In the genomic region with DNA sequence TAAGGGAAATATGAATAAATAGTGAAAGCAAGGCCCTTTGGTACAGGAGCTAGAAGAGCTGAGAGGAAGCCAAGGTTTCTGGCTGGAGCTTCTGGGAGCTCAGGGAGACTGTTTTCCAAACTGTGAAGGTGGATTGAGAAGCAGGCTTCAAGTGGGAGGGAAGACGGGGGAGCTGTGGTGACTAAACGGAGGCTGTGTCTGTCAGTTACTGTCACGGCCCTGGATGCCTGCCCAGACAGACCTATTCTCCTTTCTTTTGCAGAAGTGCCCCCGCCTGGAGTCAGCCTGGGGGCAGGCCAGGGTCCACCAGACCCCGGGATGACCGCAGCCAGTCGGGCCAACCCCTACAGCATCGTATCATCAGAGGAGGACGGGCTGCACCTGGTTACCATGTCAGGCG, we compare ENCODE assay signal across 13 mouse cellular contexts. TPM values are rescaled to one million over a fixed set of nuclear protein-coding genes. Genes with fewer than 3 reads are reported as not detected.
DNase-seq lines count a peak whose midpoint lies in the region; ATAC-seq lines count a peak whose summit lies in the region.
"Had no signal": no experiment of that assay in that cellular context is flagged by ENCODE, and none has a peak within 500 bp of the region (broad histone marks: within the 10 kb centered on the region; RNA-seq: fewer than 3 reads in every experiment).

No protein-coding gene starts in this region.

- no peak overlapping the region for H3K9ac ChIP-seq in forebrain, embryonic 11.5 days (ENCODE audit: low read length)
- H3K9ac ChIP-seq: forebrain, embryonic 13.5 days had no signal

- no peaks in the 10 kb centered on the region for H3K4me1 ChIP-seq in forebrain, embryonic 11.5 days (replicated peaks; ENCODE audit: control insufficient read depth, insufficient read depth, low read length)
- H3K4me1 ChIP-seq: forebrain, embryonic 13.5 days had no signal

- no peak for ATAC-seq in cerebellum, adult (ENCODE audit: insufficient number of reproducible peaks, low FRiP score, low TSS enrichment)
- ATAC-seq in forebrain, embryonic 11.5 days (replicated peaks; ENCODE audit: low FRiP score), result no peak
- ATAC-seq: CD4-positive, CD25-positive, alpha-beta regulatory T cell, adult 4 months; forebrain, embryonic 13.5 days; inflammation-experienced regulatory T-cells, adult 6 months had no signal

- WGBS in forebrain, embryonic 11.5 days, result 95% methylated on average over 10 of the region's 10 CpGs

- no peak overlapping the region for H3K27ac ChIP-seq in forebrain, embryonic 11.5 days (ENCODE audit: low read depth, low read length)
- H3K27ac ChIP-seq: forebrain, embryonic 13.5 days had no signal

- DNase-seq in cerebellum, postnatal 10 days, result peak; percentile 34 to 59
- peak; percentile 89 for DNase-seq in right cerebral cortex, adult 18-20 months
- DNase-seq in right cerebral cortex, postnatal 4 days, result no peak
- peak; percentile 34 to 85 for DNase-seq in left cerebral cortex, adult 8-10 months (ENCODE audit: low spot score in 2 of 2)
- no peak for DNase-seq in spleen, postnatal 14 days (ENCODE audit: low spot score in 2 of 2)
- DNase-seq in forebrain, embryonic 11.5 days (ENCODE audit: low spot score), result no peak
- no peak for DNase-seq in spleen, postnatal 10 days (ENCODE audit: low spot score in 2 of 2)
- DNase-seq: lung, postnatal 10 days; thymus, adult 2 months had no signal

- H3K4me3 ChIP-seq in forebrain, embryonic 11.5 days (ENCODE audit: low read depth, low read length), result no peak overlapping the region
- H3K4me3 ChIP-seq: forebrain, embryonic 13.5 days had no signal

- H3K9me3 ChIP-seq in forebrain, embryonic 11.5 days (ENCODE audit: control insufficient read depth, low read length), result no peaks in the 10 kb centered on the region
- H3K9me3 ChIP-seq: forebrain, embryonic 13.5 days had no signal

- H3K36me3 ChIP-seq in forebrain, embryonic 11.5 days (ENCODE audit: control insufficient read depth, insufficient read depth, low read length), result no peaks in the 10 kb centered on the region

- no peak overlapping the region for H3K4me2 ChIP-seq in forebrain, embryonic 11.5 days (ENCODE audit: low read depth, low read length, severe bottlenecking)
- H3K4me2 ChIP-seq: forebrain, embryonic 13.5 days had no signal

- no peaks in the 10 kb centered on the region for H3K27me3 ChIP-seq in forebrain, embryonic 11.5 days (ENCODE audit: control insufficient read depth, insufficient read depth, low read length)
- H3K27me3 ChIP-seq: forebrain, embryonic 13.5 days had no signal

RNA-seq across cellular contexts. Expression of a gene that starts 46.5 kb away (rescaled TPM):
- 10 to 100 TPM; 15.1 to 19.8 (median 15.6) TPM for total RNA-seq in left cerebral cortex, adult 8-10 months (2022)
- polyA plus RNA-seq in forebrain, embryonic 11.5 days (2014; fragmentation: Nextera tagmentation; extraction: Ambion mirVana), result 0.16 TPM in 1 of 2 replicates, not detected in the other
- polyA plus RNA-seq: CD4-positive, CD25-positive, alpha-beta regulatory T cell, adult 4 months; inflammation-experienced regulatory T-cells, adult 6 months had no signal

RNA-seq across cellular contexts. Expression of a gene that starts 57.7 kb away (rescaled TPM):
- total RNA-seq in left cerebral cortex, adult 8-10 months (2022), result 1 to 10 TPM in 3 of 4 experiments, under 1 TPM in 1; 0.76 to 2.3 (median 1.5) TPM
- polyA plus RNA-seq in forebrain, embryonic 11.5 days (2014; fragmentation: Nextera tagmentation; extraction: Ambion mirVana), result 0.83 and 1.0 TPM in 2 replicates

Comparison
In these comparisons a context has a peak if more than half of its experiments do, and no peak if none do; other contexts are left out.
1. DNase-seq: peak in cerebellum, postnatal 10 days (2 of 2), right cerebral cortex, adult 18-20 months (single experiment) and left cerebral cortex, adult 8-10 months (2 of 2); none in right cerebral cortex, postnatal 4 days (single experiment), spleen, postnatal 14 days (0 of 2), forebrain, embryonic 11.5 days (single experiment) and spleen, postnatal 10 days (0 of 2).